Mouse (Mus musculus) neutrophil, adult 83 days (primary cell): ENCODE data around the gene Kdm6a. TPM values are rescaled to one million over a fixed set of nuclear protein-coding genes. Genes with fewer than 3 reads are reported as not detected.

ENCODE experiments used
- total RNA-seq, 2 experiments: library from RNA; stranded (reverse); gene quantifications; one replicate each; pipeline ENCODE4 v1.2.4; 2023

Gene Kdm6a
- total RNA-seq: 10 to 100 TPM; 50.3 to 87.3 TPM

DNA sequence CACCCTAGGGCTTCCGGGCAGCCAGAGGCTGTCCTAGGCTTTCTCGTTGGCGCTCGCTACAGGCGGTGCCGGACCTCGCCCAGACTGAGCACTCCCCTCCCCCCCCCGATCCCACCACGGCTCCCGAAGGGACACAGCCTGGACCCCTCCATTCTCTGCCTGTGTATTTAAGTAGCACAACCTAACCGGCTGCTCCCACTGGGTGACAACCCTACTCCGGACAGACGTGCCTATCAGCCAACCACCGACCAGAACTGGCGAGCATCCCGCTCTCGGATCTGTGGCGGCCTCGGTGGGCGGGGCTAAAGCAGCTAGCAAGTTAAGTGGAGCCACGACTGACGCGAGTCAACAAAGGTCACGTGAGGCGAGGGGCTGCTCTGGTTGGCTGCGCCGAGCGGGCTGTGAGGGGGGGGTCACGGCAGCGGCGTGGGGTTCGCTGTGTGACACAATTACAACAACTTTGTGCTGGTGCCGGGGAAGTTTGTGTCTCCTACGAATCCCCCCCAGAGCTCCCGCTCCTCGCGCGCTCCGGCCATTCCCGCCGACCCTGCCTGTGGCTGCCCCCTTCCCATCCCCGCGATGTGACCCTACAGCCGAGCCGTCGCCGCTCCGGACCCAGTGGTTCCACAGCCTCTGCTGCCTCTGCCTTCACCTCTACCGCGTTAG, at the start of gene Kdm6a:
TSS of gene Kdm6a (plus strand) at position 384 of the 666 bp plus-strand sequence.

DNA sequence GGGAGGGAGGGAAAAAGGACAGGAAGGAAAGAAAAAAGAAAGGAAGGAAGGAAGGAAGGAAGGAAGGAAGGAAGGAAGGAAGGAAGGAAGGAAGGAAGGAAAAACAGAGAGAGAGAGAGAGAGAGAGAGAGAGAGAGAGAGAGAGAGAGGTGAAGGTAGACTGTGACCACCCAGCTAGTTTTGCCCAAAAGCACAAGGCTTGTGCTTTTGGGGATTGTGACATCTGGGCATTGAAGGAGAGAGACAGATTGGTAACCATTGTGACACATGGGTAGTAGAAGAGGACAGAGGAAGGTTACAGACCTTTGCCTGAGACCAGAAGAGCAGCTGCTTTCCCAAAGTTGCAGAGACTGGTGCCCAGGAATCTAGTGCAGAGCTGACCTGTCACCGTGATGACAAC, 16.8 kb upstream of the Kdm6a start, which contains the start of gene Dusp21:
TSS of gene Dusp21 (plus strand) at position 301 of the 400 bp plus-strand sequence.

Other genes with a start within 250 kb of the Kdm6a start
- gene Dusp21, start 16.7 kb upstream of the Kdm6a start, total RNA-seq: not detected